Mouse (Mus musculus) liver, embryonic 16.5 days (tissue): ENCODE data around the gene Mrpl44. TPM values are rescaled to one million over a fixed set of nuclear protein-coding genes. Genes with fewer than 3 reads are reported as not detected.

ENCODE experiments used
- ATAC-seq: fragments of 200-750 bp; cut with Nextera tagmentation; 2 replicates; pipeline ENCODE4 v1.8.0; 2017; ENCODE audit warnings: low read depth, mild to moderate bottlenecking, moderate number of reproducible peaks, moderate library complexity
- H3K27ac ChIP-seq: fragments of 300-500 bp; sonication (generic); 2 replicates; pipeline ENCODE4 v1.5.1; 2014; ENCODE audit warnings: mild to moderate bottlenecking, low read length
- H3K27me3 ChIP-seq: fragments of 300-500 bp; sonication (generic); 2 replicates; pipeline ENCODE4 v1.6.1; 2014; ENCODE audit warnings: low read depth, low read length, mixed read lengths; ENCODE audit not compliant: control insufficient read depth, insufficient read depth
- H3K36me3 ChIP-seq: fragments of 300-500 bp; sonication (generic); 2 replicates; pipeline ENCODE4 v1.6.1; 2014; ENCODE audit warnings: mild to moderate bottlenecking; ENCODE audit not compliant: control insufficient read depth, insufficient read depth
- H3K4me1 ChIP-seq: fragments of 300-500 bp; sonication (generic); 2 replicates; pipeline ENCODE4 v1.6.1; 2014; ENCODE audit warnings: low read depth, low read length, mixed read lengths; ENCODE audit not compliant: control insufficient read depth
- H3K4me2 ChIP-seq: fragments of 300-500 bp; sonication (generic); 2 replicates; pipeline ENCODE4 v1.6.1; 2014; ENCODE audit warnings: low read depth, low read length, mixed read lengths
- H3K4me3 ChIP-seq: fragments of 300-500 bp; sonication (generic); 2 replicates; pipeline ENCODE4 v1.5.1; 2014; ENCODE audit warnings: low read depth, mild to moderate bottlenecking, low read length
- H3K9ac ChIP-seq: fragments of 300-500 bp; sonication (generic); 2 replicates; pipeline ENCODE4 v1.6.1; 2014; ENCODE audit warnings: low read depth, low read length
- H3K9me3 ChIP-seq: fragments of 300-500 bp; sonication (generic); replicated peaks from 2 replicates; pipeline ENCODE4 v1.6.1; 2016; ENCODE audit warnings: low read length; ENCODE audit not compliant: control insufficient read depth
- WGBS: fragments of 180-500 bp; shearing (Covaris S2); extraction: QIAGEN DNeasy Blood & Tissue Kit; methylation state at CpG from one replicate; pipeline ENCODE4 v1.1.7; 2014; ENCODE audit not compliant: insufficient replicate concordance; 5-methylcytosine and 5-hydroxymethylcytosine counted together
- polyA plus RNA-seq: library from polyadenylated mRNA; unstranded; fragments of >200 nt; fragmentation: Nextera tagmentation; extraction: Ambion mirVana; gene quantifications from 2 replicates; pipeline ENCODE4 v1.2.1, GENCODE M21; 2015

Mrpl44 gene
- polyA plus RNA-seq, 1 experiment from 2014 or later = 20.3 TPM

- no peak overlapping the region for H3K4me3 ChIP-seq
- no peak overlapping the region for H3K9ac ChIP-seq
- no peaks in the 10 kb centered on the region for H3K4me1 ChIP-seq
- H3K4me2 ChIP-seq = no peak overlapping the region
- WGBS = 73% methylated on average over 3 of the region's 3 CpGs
- H3K27me3 ChIP-seq = no peaks in the 10 kb centered on the region
- no peak for ATAC-seq
- no peaks in the 10 kb centered on the region for H3K9me3 ChIP-seq
- no peak overlapping the region for H3K27ac ChIP-seq
- no peaks in the 10 kb centered on the region for H3K36me3 ChIP-seq
Observed at GRCm38 (mm10) chr1:79815446-79815845, 39.6 kb downstream of the Mrpl44 start.

- WGBS = 73% methylated on average over 11 of the region's 11 CpGs
- no peak overlapping the region for H3K4me3 ChIP-seq
- no peak for ATAC-seq
- H3K36me3 ChIP-seq = no peaks in the 10 kb centered on the region
- H3K9ac ChIP-seq = no peak overlapping the region
- no peak overlapping the region for H3K27ac ChIP-seq
- no peaks in the 10 kb centered on the region for H3K27me3 ChIP-seq
- no peak overlapping the region for H3K4me2 ChIP-seq
- no peaks in the 10 kb centered on the region for H3K9me3 ChIP-seq
- no peaks in the 10 kb centered on the region for H3K4me1 ChIP-seq
Observed at GRCm38 (mm10) chr1:79819296-79819879, 43.6 kb downstream of the Mrpl44 start.

- Histone ChIP-seq H3K27ac (no peak overlapping the region), H3K4me1 (no peaks in the 10 kb centered on the region), H3K9me3 (no peaks in the 10 kb centered on the region), H3K36me3 (no peaks in the 10 kb centered on the region), H3K4me3 (no peak overlapping the region), H3K4me2 (no peak overlapping the region), H3K9ac (no peak overlapping the region), H3K27me3 (no peaks in the 10 kb centered on the region)
- ATAC-seq = no peak
- 50% methylated on average over 13 of the region's 13 CpGs for WGBS
Observed at GRCm38 (mm10) chr1:79822806-79823525, 47.1 kb downstream of the Mrpl44 start.

- WGBS = 54% methylated on average over 14 of the region's 14 CpGs
- no peak overlapping the region for H3K27ac ChIP-seq
Observed at GRCm38 (mm10) chr1:79823951-79824633, 48.3 kb downstream of the Mrpl44 start.

More at GRCm38 (mm10) chr1:79823951-79824633, 48.3 kb downstream of the Mrpl44 start:
- H3K9ac ChIP-seq = no peak overlapping the region
- H3K9me3 ChIP-seq = no peaks in the 10 kb centered on the region
- ATAC-seq = no peak
- peak overlapping the region; percentile 32; the same call in 1 of the 2 replicates for H3K4me2 ChIP-seq
- no peak overlapping the region for H3K4me3 ChIP-seq
- no peaks in the 10 kb centered on the region for H3K36me3 ChIP-seq
- no peaks in the 10 kb centered on the region for H3K4me1 ChIP-seq
- H3K27me3 ChIP-seq = no peaks in the 10 kb centered on the region

Other genes with a start within 250 kb of the Mrpl44 start
- 0.08 and 0.17 TPM in 2 replicates for gene Ap1s3, start 104.0 kb upstream of the Mrpl44 start, polyA plus RNA-seq
- gene Wdfy1, start 125 bp downstream of the Mrpl44 start, polyA plus RNA-seq = 13.2 and 13.6 TPM in 2 replicates
- 6.5 and 6.8 TPM in 2 replicates for gene Serpine2, start 85.2 kb downstream of the Mrpl44 start, polyA plus RNA-seq